Mouse (Mus musculus) lung, adult 18-20 months (tissue): ENCODE measurements around the gene Ybx3.

Source experiments
- DNase-seq, 2 experiments: peaks; one replicate each; pipeline ENCODE4 v3.0.0; 2022; ENCODE audit warnings: mixed read lengths in 2 of 2

The Ybx3 gene

GRCm38 (mm10) chr6:131388040-131389021 lies at the start of gene Ybx3:
Gene Ybx3 (minus strand): TSS chr6:131388476.
- DNase-seq: peak; percentile 87 to 90

- DNase-seq: no peak
Measured at GRCm38 (mm10) chr6:131436626-131437025, 48.4 kb upstream of the Ybx3 start.

- DNase-seq: no peak
Measured at GRCm38 (mm10) chr6:131434088-131434487, 45.8 kb upstream of the Ybx3 start.

GRCm38 (mm10) chr6:131433153-131434048 lies 45.1 kb upstream of the Ybx3 start:
- no peak for DNase-seq

- peak; percentile 11 to 40 for DNase-seq
Measured at GRCm38 (mm10) chr6:131421572-131421971, 33.3 kb upstream of the Ybx3 start.

- DNase-seq: no peak
Measured at GRCm38 (mm10) chr6:131419614-131420013, 31.3 kb upstream of the Ybx3 start.

GRCm38 (mm10) chr6:131418770-131419169 lies 30.5 kb upstream of the Ybx3 start:
- peak; percentile 11 to 51 for DNase-seq

- no peak for DNase-seq
Measured at GRCm38 (mm10) chr6:131411116-131411843, 23.0 kb upstream of the Ybx3 start.

GRCm38 (mm10) chr6:131406957-131407356 lies 18.7 kb upstream of the Ybx3 start:
- no peak for DNase-seq

- no peak for DNase-seq
Measured at GRCm38 (mm10) chr6:131405896-131406295, 17.6 kb upstream of the Ybx3 start.

GRCm38 (mm10) chr6:131405174-131405573 lies 16.9 kb upstream of the Ybx3 start:
- no peak for DNase-seq

GRCm38 (mm10) chr6:131404260-131404659 lies 16.0 kb upstream of the Ybx3 start:
- DNase-seq: no peak

- no peak for DNase-seq
Measured at GRCm38 (mm10) chr6:131403036-131403435, 14.8 kb upstream of the Ybx3 start.

- no peak for DNase-seq
Measured at GRCm38 (mm10) chr6:131402606-131403005, 14.3 kb upstream of the Ybx3 start.

- no peak for DNase-seq
Measured at GRCm38 (mm10) chr6:131401259-131401658, 13.0 kb upstream of the Ybx3 start.

- no peak for DNase-seq
Measured at GRCm38 (mm10) chr6:131396650-131397049, 8.4 kb upstream of the Ybx3 start.

GRCm38 (mm10) chr6:131393873-131394660 lies 5.8 kb upstream of the Ybx3 start:
- no peak for DNase-seq

- peak; percentile 73 to 78 for DNase-seq
Measured at GRCm38 (mm10) chr6:131387221-131388039, 846 bp downstream of the Ybx3 start.

GRCm38 (mm10) chr6:131386416-131387019 lies 1.8 kb downstream of the Ybx3 start:
- DNase-seq: no peak

GRCm38 (mm10) chr6:131385469-131385868 lies 2.8 kb downstream of the Ybx3 start:
- no peak for DNase-seq
